ENCODE assay signal across 9 mouse cellular contexts in the genomic region with DNA sequence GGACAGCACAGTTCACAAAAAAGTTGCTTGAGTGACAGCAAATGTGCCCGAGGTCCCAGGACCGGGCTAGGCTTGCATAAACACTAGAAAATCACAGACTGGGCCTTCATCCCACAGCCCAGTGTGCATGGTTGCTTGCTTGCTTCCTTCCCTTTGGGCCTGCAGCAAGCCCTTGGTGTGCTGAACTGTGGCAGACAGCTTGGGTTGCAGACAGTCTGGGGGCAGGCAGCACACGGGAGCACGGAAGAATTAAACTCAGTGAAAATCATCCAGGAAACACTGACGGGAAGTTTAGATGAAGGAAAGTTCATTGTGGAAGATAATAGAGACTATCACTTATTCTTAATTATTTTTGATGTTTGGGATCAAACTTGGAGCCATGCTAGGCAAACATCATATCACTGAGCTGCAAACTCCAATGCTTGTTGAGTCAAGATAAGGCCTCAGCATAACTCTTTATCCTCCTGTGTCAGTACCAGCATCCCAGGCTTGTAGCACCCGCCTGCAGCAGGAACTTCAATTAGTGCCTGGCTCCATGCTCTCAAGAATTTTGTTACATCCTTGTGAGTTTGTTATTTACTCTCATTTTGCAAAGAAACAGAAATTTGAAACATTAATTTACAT. TPM values are rescaled to one million over a fixed set of nuclear protein-coding genes. Genes with fewer than 3 reads are reported as not detected.
DNase-seq lines count a peak whose midpoint lies in the region; ATAC-seq lines count a peak whose summit lies in the region.
"Had no signal": no experiment of that assay in that cellular context is flagged by ENCODE, and none has a peak within 500 bp of the region (broad histone marks: within the 10 kb centered on the region; RNA-seq: fewer than 3 reads in every experiment).

No protein-coding gene starts in this region.

- no peak overlapping the region; the same call in 1 of the 2 replicates for H3K9ac ChIP-seq in heart, embryonic 16.5 days (ENCODE audit: low read length)
- no peak overlapping the region for H3K9ac ChIP-seq in hindbrain, embryonic 14.5 days
- 0 out of 2 replicates have a peak overlapping the region, but pooled peaks have one; percentile 25 for H3K9ac ChIP-seq in midbrain, embryonic 11.5 days (ENCODE audit: low read length)

- H3K27ac ChIP-seq in heart, embryonic 16.5 days (ENCODE audit: low read length), result peak overlapping the region; percentile 53
- peak overlapping the region; percentile 61 for H3K27ac ChIP-seq in brown adipose tissue, adult 24 weeks (replicated peaks; ENCODE audit: low read depth, low read length)
- H3K27ac ChIP-seq in hindbrain, embryonic 14.5 days, result peak overlapping the region; percentile 3
- peak overlapping the region; percentile 89 for H3K27ac ChIP-seq in midbrain, embryonic 11.5 days (ENCODE audit: low read depth, low read length)

- no peak overlapping the region for H3K4me3 ChIP-seq in heart, embryonic 16.5 days (ENCODE audit: low read length)
- no peak overlapping the region for H3K4me3 ChIP-seq in brown adipose tissue, adult 24 weeks (ENCODE audit: insufficient read depth, low read depth, low read length)
- H3K4me3 ChIP-seq in hindbrain, embryonic 14.5 days (replicated peaks; ENCODE audit: low read length), result no peak overlapping the region
- H3K4me3 ChIP-seq in midbrain, embryonic 11.5 days (ENCODE audit: low read depth, low read length), result no peak overlapping the region

- peaks cover 2% of the 10 kb centered on the region; the same call in 1 of the 2 replicates for H3K36me3 ChIP-seq in heart, embryonic 16.5 days (ENCODE audit: control insufficient read depth, insufficient read depth)
- H3K36me3 ChIP-seq in hindbrain, embryonic 14.5 days (replicated peaks; ENCODE audit: control insufficient read depth, insufficient read depth), result peaks cover 19% of the 10 kb centered on the region
- peaks cover 27% of the 10 kb centered on the region for H3K36me3 ChIP-seq in midbrain, embryonic 11.5 days (ENCODE audit: control insufficient read depth, insufficient read depth, low read length)

- no peaks in the 10 kb centered on the region for H3K27me3 ChIP-seq in heart, embryonic 16.5 days (ENCODE audit: control insufficient read depth, insufficient read depth, low read length)
- no peaks in the 10 kb centered on the region for H3K27me3 ChIP-seq in hindbrain, embryonic 14.5 days (ENCODE audit: control insufficient read depth, insufficient read depth, low read length)
- H3K27me3 ChIP-seq in midbrain, embryonic 11.5 days (ENCODE audit: control insufficient read depth, insufficient read depth, low read length), result no peaks in the 10 kb centered on the region

- no peaks in the 10 kb centered on the region for H3K9me3 ChIP-seq in heart, embryonic 16.5 days (replicated peaks; ENCODE audit: control insufficient read depth, low read length)
- no peaks in the 10 kb centered on the region for H3K9me3 ChIP-seq in hindbrain, embryonic 14.5 days (ENCODE audit: control insufficient read depth, low read length)
- no peaks in the 10 kb centered on the region for H3K9me3 ChIP-seq in midbrain, embryonic 11.5 days (ENCODE audit: control insufficient read depth, low read length)

- intact Hi-C loops in heart, postnatal 36 days (cut with DNase I), result loop anchor here (2.0 kb wide), 1 partner anchor 19 kb away; no protein-coding TSS in a partner anchor
- intact Hi-C loops in left cerebral cortex, postnatal 25 days (cut with DNase I), result no loop called here

- 39% methylated on average over 6 of the region's 6 CpGs for WGBS in heart, embryonic 16.5 days
- 11% methylated on average over 6 of the region's 6 CpGs for WGBS in hindbrain, embryonic 14.5 days
- WGBS in midbrain, embryonic 11.5 days, result 13% methylated on average over 6 of the region's 6 CpGs

- H3K4me2 ChIP-seq in heart, embryonic 16.5 days (ENCODE audit: low read depth, low read length), result no peak overlapping the region
- no peak overlapping the region for H3K4me2 ChIP-seq in hindbrain, embryonic 14.5 days (replicated peaks)
- H3K4me2 ChIP-seq in midbrain, embryonic 11.5 days, result peak overlapping the region; percentile 16; the same call in 1 of the 2 replicates

- no peak for DNase-seq in heart, postnatal 36 days
- no peak for DNase-seq in hindbrain, embryonic 14.5 days (ENCODE audit: low spot score)
- DNase-seq in midbrain, embryonic 11.5 days (ENCODE audit: low spot score, missing footprints), result peak; percentile 91
- no peak for DNase-seq in left cerebral cortex, postnatal 25 days (ENCODE audit: low spot score in 2 of 2)
- DNase-seq in adipocyte (ENCODE audit: low spot score), result no peak
- DNase-seq in testis, postnatal 10 days (ENCODE audit: low spot score), result no peak

- peaks cover 32% of the 10 kb centered on the region for H3K4me1 ChIP-seq in heart, embryonic 16.5 days (ENCODE audit: control insufficient read depth, insufficient read depth, low read length)
- peaks cover 52% of the 10 kb centered on the region for H3K4me1 ChIP-seq in brown adipose tissue, adult 24 weeks (ENCODE audit: control insufficient read depth, insufficient read depth, insufficient read length, low read length)
- peaks cover 35% of the 10 kb centered on the region for H3K4me1 ChIP-seq in hindbrain, embryonic 14.5 days (replicated peaks; ENCODE audit: control insufficient read depth, insufficient read depth, low read length)
- H3K4me1 ChIP-seq in midbrain, embryonic 11.5 days (ENCODE audit: control insufficient read depth, insufficient read depth, low read length), result peaks cover 86% of the 10 kb centered on the region

- no peak for ATAC-seq in heart, embryonic 16.5 days (replicated peaks; ENCODE audit: extremely low read depth, insufficient read depth, low FRiP score)
- no peak for ATAC-seq in hindbrain, embryonic 14.5 days (ENCODE audit: low FRiP score)
- ATAC-seq in midbrain, embryonic 11.5 days (ENCODE audit: low FRiP score), result peak; percentile 31; the same call in 1 of the 2 replicates

RNA-seq across cellular contexts. Expression of a gene that starts 18.4 kb away (rescaled TPM):
- polyA plus RNA-seq in heart, embryonic 16.5 days (2015; fragmentation: Nextera tagmentation; extraction: Ambion mirVana), result 3.4 and 4.3 TPM in 2 replicates
- total RNA-seq in heart, postnatal 36 days (2021), result 1 to 10 TPM; 3.7 to 3.8 TPM
- 0.50 and 0.87 TPM in 2 replicates for polyA plus RNA-seq in brown adipose tissue, adult 24 weeks (2012; ENCODE audit: insufficient read depth, insufficient read length, missing spikeins)
- polyA plus RNA-seq in hindbrain, embryonic 14.5 days (2014; fragmentation: Nextera tagmentation; extraction: Ambion mirVana), result 10.7 and 14.0 TPM in 2 replicates
- polyA plus RNA-seq in midbrain, embryonic 11.5 days (2014; fragmentation: Nextera tagmentation; extraction: Ambion mirVana), result 100 and 105 TPM in 2 replicates
- total RNA-seq in left cerebral cortex, postnatal 25 days (2021), result under 1 TPM; 0.94 to 0.96 TPM

RNA-seq across cellular contexts. Expression of a gene that starts 35.9 kb away (rescaled TPM):
- 0.49 and 0.62 TPM in 2 replicates for polyA plus RNA-seq in heart, embryonic 16.5 days (2015; fragmentation: Nextera tagmentation; extraction: Ambion mirVana)
- 10 to 100 TPM; 14.3 to 19.1 TPM for total RNA-seq in heart, postnatal 36 days (2021)
- not detected in 2 replicates for polyA plus RNA-seq in brown adipose tissue, adult 24 weeks (2012; ENCODE audit: insufficient read depth, insufficient read length, missing spikeins)
- 8.5 and 10.4 TPM in 2 replicates for polyA plus RNA-seq in hindbrain, embryonic 14.5 days (2014; fragmentation: Nextera tagmentation; extraction: Ambion mirVana)
- 3.5 and 4.5 TPM in 2 replicates for polyA plus RNA-seq in midbrain, embryonic 11.5 days (2014; fragmentation: Nextera tagmentation; extraction: Ambion mirVana)
- total RNA-seq in left cerebral cortex, postnatal 25 days (2021), result 10 to 100 TPM; 11.3 to 14.1 TPM
- total RNA-seq: CH12.LX had no signal

RNA-seq across cellular contexts. Expression of a gene that starts 56.8 kb away (rescaled TPM):
- polyA plus RNA-seq in heart, embryonic 16.5 days (2015; fragmentation: Nextera tagmentation; extraction: Ambion mirVana), result 10.6 and 11.1 TPM in 2 replicates
- 10 to 100 TPM; 18.2 to 19.7 TPM for total RNA-seq in heart, postnatal 36 days (2021)
- polyA plus RNA-seq in brown adipose tissue, adult 24 weeks (2012; ENCODE audit: insufficient read depth, insufficient read length, missing spikeins), result 2.1 and 2.5 TPM in 2 replicates
- polyA plus RNA-seq in hindbrain, embryonic 14.5 days (2014; fragmentation: Nextera tagmentation; extraction: Ambion mirVana), result 31.0 and 33.9 TPM in 2 replicates
- 8.9 and 11.1 TPM in 2 replicates for polyA plus RNA-seq in midbrain, embryonic 11.5 days (2014; fragmentation: Nextera tagmentation; extraction: Ambion mirVana)
- 100 to 1,000 TPM; 158 to 162 TPM for total RNA-seq in left cerebral cortex, postnatal 25 days (2021)

Comparison
In these comparisons a context has a peak if more than half of its experiments do, and no peak if none do; other contexts are left out.
1. H3K27ac ChIP-seq: peak in every context shown above with its lines; median percentile 89 in midbrain, embryonic 11.5 days; 61 in brown adipose tissue, adult 24 weeks; 53 in heart, embryonic 16.5 days; 3 in hindbrain, embryonic 14.5 days.